In genomic region chr16:43592801-43593200, GRCm38 (mm10) we compare ENCODE assay signal across 11 mouse cellular contexts.
A peak's percentile ranks its signal among the peaks of the same experiment; 100 is the strongest.
DNase-seq lines count a peak whose midpoint lies in the region; ATAC-seq lines count a peak whose summit lies in the region.
"Had no signal": no experiment of that assay in that cellular context is flagged by ENCODE, and none has a peak within 500 bp of the region (broad histone marks: within the 10 kb centered on the region; RNA-seq: fewer than 3 reads in every experiment).

No protein-coding gene starts in this region.

- peak; percentile 54 for DNase-seq in embryo, embryonic 10.5 days (ENCODE audit: low spot score)
- DNase-seq in embryo, embryonic 9.5 days (ENCODE audit: extremely low spot score): no peak
- no peak for DNase-seq in kidney, postnatal 14 days
- no peak for DNase-seq in right cerebral cortex, postnatal 36 days (ENCODE audit: low spot score in 2 of 2)
- DNase-seq in testis, postnatal 14 days (ENCODE audit: low spot score): no peak
- DNase-seq: cerebellum, postnatal 25 days; heart, postnatal 4 days had no signal

- H3K4me3 ChIP-seq in kidney, embryonic 15.5 days (replicated peaks): no peak overlapping the region
- no peak overlapping the region for H3K4me3 ChIP-seq in hindbrain, embryonic 16.5 days (ENCODE audit: low read length)
- H3K4me3 ChIP-seq: stomach, embryonic 15.5 days had no signal

- H3K36me3 ChIP-seq in kidney, embryonic 15.5 days: no peaks in the 10 kb centered on the region
- no peaks in the 10 kb centered on the region for H3K36me3 ChIP-seq in hindbrain, embryonic 16.5 days (ENCODE audit: control insufficient read depth, insufficient read depth, low read length)
- H3K36me3 ChIP-seq: stomach, embryonic 15.5 days had no signal

- peaks cover 8% of the 10 kb centered on the region; the same call in 1 of the 2 replicates for H3K4me1 ChIP-seq in kidney, embryonic 15.5 days
- H3K4me1 ChIP-seq in hindbrain, embryonic 16.5 days (ENCODE audit: control insufficient read depth, insufficient read depth, low read depth, low read length): no peaks in the 10 kb centered on the region

- H3K4me2 ChIP-seq in kidney, embryonic 15.5 days: no peak overlapping the region
- H3K4me2 ChIP-seq in hindbrain, embryonic 16.5 days (ENCODE audit: low read length): no peak overlapping the region
- H3K4me2 ChIP-seq: stomach, embryonic 15.5 days had no signal

- WGBS in kidney, embryonic 15.5 days: 6% methylated on average over 1 of the region's 1 CpGs
- 6% methylated on average over 1 of the region's 1 CpGs for WGBS in hindbrain, embryonic 16.5 days

- H3K9ac ChIP-seq in kidney, embryonic 15.5 days: no peak overlapping the region
- H3K9ac ChIP-seq in hindbrain, embryonic 16.5 days (ENCODE audit: low read depth, low read length): no peak overlapping the region
- H3K9ac ChIP-seq: stomach, embryonic 15.5 days had no signal

- ATAC-seq in kidney, embryonic 15.5 days (replicated peaks; ENCODE audit: low FRiP score): 0 out of 2 replicates have a peak, but pooled peaks have one; percentile 40
- ATAC-seq in CD4-positive, CD25-positive, alpha-beta regulatory T cell, adult 4 months: peak; percentile 69
- ATAC-seq in hindbrain, embryonic 16.5 days: peak; percentile 72; the same call in 1 of the 2 replicates

- no peaks in the 10 kb centered on the region for H3K27me3 ChIP-seq in kidney, embryonic 15.5 days
- H3K27me3 ChIP-seq in hindbrain, embryonic 16.5 days (replicated peaks; ENCODE audit: control insufficient read depth, insufficient read depth, low read length): no peaks in the 10 kb centered on the region
- H3K27me3 ChIP-seq: stomach, embryonic 15.5 days had no signal

- H3K9me3 ChIP-seq in kidney, embryonic 15.5 days (replicated peaks): no peaks in the 10 kb centered on the region
- no peaks in the 10 kb centered on the region for H3K9me3 ChIP-seq in hindbrain, embryonic 16.5 days (ENCODE audit: control insufficient read depth, low read length)
- H3K9me3 ChIP-seq: stomach, embryonic 15.5 days had no signal

- no peak overlapping the region for H3K27ac ChIP-seq in kidney, embryonic 15.5 days
- H3K27ac ChIP-seq in hindbrain, embryonic 16.5 days (ENCODE audit: low read depth, low read length): no peak overlapping the region
- H3K27ac ChIP-seq: stomach, embryonic 15.5 days had no signal
